Mouse (Mus musculus) hindbrain, embryonic 12.5 days (tissue): ENCODE measurements at regions not wholly inside any gene's neighbourhood (a gene's known extent, or its start where the extent isn't known, plus 50 kb on each side); places are given as distances from the start of the nearest gene placed in this dataset.

Experiments used
- ATAC-seq: fragments of 200-750 bp; cut with Nextera tagmentation; 2 replicates; pipeline ENCODE4 v1.8.0; 2017; ENCODE audit warnings: moderate TSS enrichment; ENCODE audit not compliant: low FRiP score
- H3K27ac ChIP-seq: fragments of 300-500 bp; sonication (generic); 2 replicates; pipeline ENCODE4 v1.5.1; 2016; ENCODE audit warnings: mild to moderate bottlenecking
- H3K27me3 ChIP-seq: fragments of 300-500 bp; sonication (generic); 2 replicates; pipeline ENCODE4 v1.6.1; 2016; ENCODE audit warnings: mild to moderate bottlenecking
- H3K36me3 ChIP-seq: fragments of 300-500 bp; sonication (generic); 2 replicates; pipeline ENCODE4 v1.6.1; 2016; ENCODE audit warnings: mild to moderate bottlenecking
- H3K4me1 ChIP-seq: fragments of 300-500 bp; sonication (generic); 2 replicates; pipeline ENCODE4 v1.6.1; 2016
- H3K4me2 ChIP-seq: fragments of 300-500 bp; sonication (generic); replicated peaks from 2 replicates; pipeline ENCODE4 v1.6.1; 2016; ENCODE audit warnings: mild to moderate bottlenecking
- H3K4me3 ChIP-seq: fragments of 300-500 bp; sonication (generic); 2 replicates; pipeline ENCODE4 v1.5.1; 2016; ENCODE audit warnings: mild to moderate bottlenecking
- H3K9ac ChIP-seq: fragments of 300-500 bp; sonication (generic); 2 replicates; pipeline ENCODE4 v1.6.1; 2016; ENCODE audit warnings: mild to moderate bottlenecking, moderate library complexity
- H3K9me3 ChIP-seq: fragments of 300-500 bp; sonication (generic); replicated peaks from 2 replicates; pipeline ENCODE4 v1.6.1; 2016; ENCODE audit warnings: mild to moderate bottlenecking
- WGBS: fragments of 180-500 bp; shearing (Covaris S2); methylation state at CpG from one replicate; pipeline ENCODE4 v1.1.7; 2016; 5-methylcytosine and 5-hydroxymethylcytosine counted together

- ATAC-seq = no peak
- Histone ChIP-seq H3K9me3 (no peaks in the 10 kb centered on the region; the same call in 1 of the 2 replicates), H3K27ac (no peak overlapping the region), H3K27me3 (no peaks in the 10 kb centered on the region), H3K4me3 (no peak overlapping the region), H3K4me1 (no peaks in the 10 kb centered on the region), H3K36me3 (no peaks in the 10 kb centered on the region), H3K9ac (no peak overlapping the region), H3K4me2 (no peak overlapping the region)
- 51% methylated on average over 2 of the region's 2 CpGs for WGBS
These were observed 52.9 kb upstream of the Ica1 start for GRCm38 (mm10) chr6:8831204-8831603.

GRCm38 (mm10) chr6:8832924-8833323, 54.6 kb upstream of the Ica1 start:
- WGBS = 88% methylated on average over 1 of the region's 1 CpGs
- no peak overlapping the region for H3K4me3 ChIP-seq

GRCm38 (mm10) chr6:8853657-8854056, 75.4 kb upstream of the Ica1 start:
- Histone ChIP-seq H3K9ac (no peak overlapping the region), H3K36me3 (no peaks in the 10 kb centered on the region), H3K27me3 (no peaks in the 10 kb centered on the region), H3K4me2 (no peak overlapping the region), H3K27ac (no peak overlapping the region), H3K4me3 (no peak overlapping the region), H3K9me3 (no peaks in the 10 kb centered on the region), H3K4me1 (no peaks in the 10 kb centered on the region)
- 78% methylated on average over 5 of the region's 5 CpGs for WGBS
- no peak for ATAC-seq

More at GRCm38 (mm10) chr6:8832924-8833323, 54.6 kb upstream of the Ica1 start:
- no peak for ATAC-seq
- H3K4me1 ChIP-seq = no peaks in the 10 kb centered on the region
- no peak overlapping the region for H3K4me2 ChIP-seq
- no peak overlapping the region for H3K27ac ChIP-seq
- no peaks in the 10 kb centered on the region for H3K27me3 ChIP-seq
- no peaks in the 10 kb centered on the region for H3K36me3 ChIP-seq
- no peaks in the 10 kb centered on the region; the same call in 1 of the 2 replicates for H3K9me3 ChIP-seq
- H3K9ac ChIP-seq = no peak overlapping the region

- WGBS = 79% methylated on average over 2 of the region's 2 CpGs
- Histone ChIP-seq H3K9me3 (no peaks in the 10 kb centered on the region), H3K27me3 (no peaks in the 10 kb centered on the region), H3K4me1 (no peaks in the 10 kb centered on the region), H3K36me3 (no peaks in the 10 kb centered on the region), H3K9ac (no peak overlapping the region), H3K4me2 (no peak overlapping the region), H3K27ac (no peak overlapping the region), H3K4me3 (no peak overlapping the region)
- ATAC-seq = no peak
These were observed 82.3 kb upstream of the Ica1 start for GRCm38 (mm10) chr6:8860581-8860980.

- Histone ChIP-seq H3K4me1 (no peaks in the 10 kb centered on the region), H3K4me3 (no peak overlapping the region), H3K4me2 (no peak overlapping the region), H3K36me3 (no peaks in the 10 kb centered on the region), H3K9me3 (no peaks in the 10 kb centered on the region), H3K9ac (no peak overlapping the region), H3K27ac (no peak overlapping the region), H3K27me3 (no peaks in the 10 kb centered on the region)
- WGBS = 44% methylated on average over 8 of the region's 8 CpGs
- no peak for ATAC-seq
These were observed 84.2 kb upstream of the Nxph1 start for GRCm38 (mm10) chr6:8863843-8864620.

GRCm38 (mm10) chr6:8877373-8878070, 70.7 kb upstream of the Nxph1 start:
- no peak overlapping the region for H3K4me2 ChIP-seq
- peak; percentile 81; the same call in 1 of the 2 replicates for ATAC-seq
- H3K4me3 ChIP-seq = no peak overlapping the region
- no peaks in the 10 kb centered on the region for H3K36me3 ChIP-seq
- H3K27me3 ChIP-seq = no peaks in the 10 kb centered on the region
- H3K9ac ChIP-seq = no peak overlapping the region
- H3K9me3 ChIP-seq = no peaks in the 10 kb centered on the region
- H3K27ac ChIP-seq = peak overlapping the region; percentile 67
- WGBS = 37% methylated on average over 11 of the region's 11 CpGs
- peaks cover 2% of the 10 kb centered on the region; the same call in 1 of the 2 replicates for H3K4me1 ChIP-seq

GRCm38 (mm10) chr6:8893665-8894064, 54.6 kb upstream of the Nxph1 start:
- H3K27me3 ChIP-seq = no peaks in the 10 kb centered on the region
- no peak overlapping the region for H3K4me3 ChIP-seq
- ATAC-seq = no peak
- no peaks in the 10 kb centered on the region for H3K36me3 ChIP-seq
- WGBS = 75% methylated on average over 4 of the region's 4 CpGs
- H3K9ac ChIP-seq = no peak overlapping the region
- no peaks in the 10 kb centered on the region for H3K9me3 ChIP-seq
- H3K4me1 ChIP-seq = peaks cover 7% of the 10 kb centered on the region; the same call in 1 of the 2 replicates
- no peak overlapping the region for H3K4me2 ChIP-seq
- H3K27ac ChIP-seq = no peak overlapping the region

GRCm38 (mm10) chr6:8896097-8896496, 52.1 kb upstream of the Nxph1 start:
- H3K36me3 ChIP-seq = no peaks in the 10 kb centered on the region
- no peak overlapping the region for H3K9ac ChIP-seq
- WGBS = 82% methylated on average over 4 of the region's 4 CpGs
- H3K27ac ChIP-seq = no peak overlapping the region
- no peak overlapping the region for H3K4me2 ChIP-seq
- H3K27me3 ChIP-seq = no peaks in the 10 kb centered on the region
- H3K4me1 ChIP-seq = peaks cover 10% of the 10 kb centered on the region; the same call in 1 of the 2 replicates
- H3K4me3 ChIP-seq = no peak overlapping the region
- H3K9me3 ChIP-seq = no peaks in the 10 kb centered on the region
- no peak for ATAC-seq

- peaks cover 10% of the 10 kb centered on the region; the same call in 1 of the 2 replicates for H3K4me1 ChIP-seq
- no peaks in the 10 kb centered on the region for H3K27me3 ChIP-seq
- H3K9me3 ChIP-seq = no peaks in the 10 kb centered on the region
- no peak overlapping the region for H3K4me2 ChIP-seq
- ATAC-seq = peak; percentile 68; the same call in 1 of the 2 replicates
- WGBS = 39% methylated on average over 5 of the region's 5 CpGs
- H3K36me3 ChIP-seq = no peaks in the 10 kb centered on the region
- peak overlapping the region; percentile 68 for H3K27ac ChIP-seq
- H3K4me3 ChIP-seq = no peak overlapping the region
- H3K9ac ChIP-seq = no peak overlapping the region
These were observed 51.4 kb upstream of the Nxph1 start for GRCm38 (mm10) chr6:8896822-8897221.

GRCm38 (mm10) chr6:8897334-8897733, 50.9 kb upstream of the Nxph1 start:
- Histone ChIP-seq H3K36me3 (no peaks in the 10 kb centered on the region), H3K4me2 (no peak overlapping the region), H3K27ac (peak overlapping the region; percentile 68), H3K9me3 (no peaks in the 10 kb centered on the region), H3K4me1 (peaks cover 10% of the 10 kb centered on the region; the same call in 1 of the 2 replicates), H3K9ac (no peak overlapping the region), H3K4me3 (no peak overlapping the region), H3K27me3 (no peaks in the 10 kb centered on the region)
- WGBS = 23% methylated on average over 7 of the region's 7 CpGs
- ATAC-seq = peak; percentile 66

- no peak for ATAC-seq
- WGBS = 49% methylated on average over 3 of the region's 3 CpGs
- no peaks in the 10 kb centered on the region for H3K27me3 ChIP-seq
These were observed 50.0 kb upstream of the Nxph1 start for GRCm38 (mm10) chr6:8898268-8898667.

More at GRCm38 (mm10) chr6:8898268-8898667, 50.0 kb upstream of the Nxph1 start:
- Histone ChIP-seq H3K4me2 (no peak overlapping the region), H3K36me3 (no peaks in the 10 kb centered on the region), H3K9ac (no peak overlapping the region), H3K4me1 (peaks cover 10% of the 10 kb centered on the region; the same call in 1 of the 2 replicates), H3K9me3 (no peaks in the 10 kb centered on the region), H3K27ac (no peak overlapping the region), H3K4me3 (no peak overlapping the region)
